Mouse (Mus musculus) lung, postnatal 0 days (tissue): ENCODE results near the gene Rad51b. TPM values are rescaled to one million over a fixed set of nuclear protein-coding genes. Genes with fewer than 3 reads are reported as not detected.

Experiments used
- ATAC-seq: fragments of 200-750 bp; cut with Nextera tagmentation; 2 replicates; pipeline ENCODE4 v1.8.0; 2017; ENCODE audit warnings: moderate library complexity
- DNase-seq: peaks from one replicate; pipeline ENCODE4 v3.0.0-alpha.2; 2016; ENCODE audit warnings: low spot score
- H3K27ac ChIP-seq: fragments of 300-500 bp; sonication (generic); 2 replicates; pipeline ENCODE4 v1.5.1; 2014; ENCODE audit warnings: antibody characterized with exemption, mild to moderate bottlenecking, low read length, mixed read lengths
- H3K27me3 ChIP-seq: fragments of 300-500 bp; sonication (generic); replicated peaks from 2 replicates; pipeline ENCODE4 v1.6.1; 2014; ENCODE audit warnings: low read length, mixed read lengths; ENCODE audit not compliant: insufficient read depth
- H3K36me3 ChIP-seq: fragments of 300-500 bp; sonication (generic); 2 replicates; pipeline ENCODE4 v1.6.1; 2014; ENCODE audit warnings: low read length, mixed read lengths; ENCODE audit not compliant: insufficient read depth
- H3K4me1 ChIP-seq: fragments of 300-500 bp; sonication (generic); 2 replicates; pipeline ENCODE4 v1.6.1; 2014; ENCODE audit warnings: antibody characterized with exemption, low read depth, low read length, mixed read lengths; ENCODE audit not compliant: insufficient read depth
- H3K4me2 ChIP-seq: fragments of 300-500 bp; sonication (generic); replicated peaks from 2 replicates; pipeline ENCODE4 v1.6.1; 2014; ENCODE audit warnings: low read depth, mild to moderate bottlenecking, low read length, moderate library complexity, mixed read lengths
- H3K4me3 ChIP-seq: fragments of 300-500 bp; sonication (generic); 2 replicates; pipeline ENCODE4 v1.5.1; 2014; ENCODE audit warnings: low read depth, low read length
- H3K9ac ChIP-seq: fragments of 300-500 bp; sonication (generic); replicated peaks from 2 replicates; pipeline ENCODE4 v1.6.1; 2014; ENCODE audit warnings: low read depth, mild to moderate bottlenecking
- H3K9me3 ChIP-seq: fragments of 300-500 bp; sonication (generic); 2 replicates; pipeline ENCODE4 v1.6.1; 2016; ENCODE audit warnings: low read length, mixed read lengths
- CTCF ChIP-seq: IDR thresholded peaks from 2 replicates; pipeline ENCODE4 v1.5.1; 2016; ENCODE audit warnings: antibody characterized with exemption, mild to moderate bottlenecking
- EP300 ChIP-seq: IDR thresholded peaks from 2 replicates; pipeline ENCODE4 v1.6.1; 2016; ENCODE audit warnings: antibody characterized with exemption, mild to moderate bottlenecking, control low read depth
- WGBS: fragments of 180-500 bp; shearing (Covaris S2); extraction: QIAGEN DNeasy Blood & Tissue Kit; methylation state at CpG from one replicate; pipeline ENCODE4 v1.1.7; 2014; 5-methylcytosine and 5-hydroxymethylcytosine counted together
- polyA plus RNA-seq: library from polyadenylated mRNA; unstranded; fragments of >200 nt; fragmentation: Nextera tagmentation; extraction: Ambion mirVana; gene quantifications from 2 replicates; pipeline ENCODE4 v1.2.1, GENCODE M21; 2015

Gene Rad51b
- polyA plus RNA-seq, 1 experiment from 2014 or later, result 1.3 TPM

DNA sequence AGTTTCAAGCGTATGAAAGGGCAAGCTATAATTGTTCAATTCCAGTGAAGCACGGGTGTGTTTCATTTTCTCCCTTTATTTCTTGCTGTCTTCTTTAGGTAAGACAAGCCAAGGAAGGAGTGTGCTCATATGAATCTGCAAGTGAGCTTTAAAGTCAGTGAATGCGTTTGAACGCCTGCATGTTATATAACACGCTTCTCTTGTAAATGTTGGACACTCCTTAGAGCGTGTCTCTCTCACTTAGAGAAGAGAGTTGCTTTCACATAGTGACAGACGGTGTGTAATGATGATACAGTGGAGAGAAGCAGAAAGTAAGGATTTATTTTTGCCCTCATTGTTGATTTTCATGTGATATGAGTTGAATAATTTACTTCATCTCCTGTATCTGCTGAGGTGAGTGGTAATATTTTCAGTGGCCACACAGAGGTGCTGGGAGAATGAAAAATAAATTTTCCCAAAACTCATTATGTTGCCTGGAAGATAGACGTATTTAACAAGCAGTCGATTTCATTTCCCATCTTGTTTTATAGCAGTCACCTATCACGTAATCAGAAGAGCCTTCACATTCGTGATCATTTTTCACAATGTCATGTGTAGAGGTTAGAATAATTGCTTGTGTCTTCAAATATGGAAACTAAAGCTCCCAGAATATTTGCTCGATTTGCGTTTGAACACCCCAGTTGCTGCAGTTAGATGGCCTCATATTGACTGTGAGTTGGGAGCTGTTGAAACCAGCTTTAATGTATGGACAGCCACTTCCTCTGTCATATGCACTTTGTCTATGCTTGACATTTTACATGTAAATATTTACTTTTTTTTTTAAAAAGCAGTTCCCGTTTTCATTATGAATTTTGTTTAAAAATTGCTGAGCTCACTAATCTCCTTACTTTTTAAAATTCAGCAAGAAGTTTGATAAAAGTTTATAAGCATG lies 228.1 kb downstream of the Rad51b start:
- Histone ChIP-seq H3K9me3 (no peaks in the 10 kb centered on the region), H3K36me3 (no peaks in the 10 kb centered on the region), H3K4me2 (peak overlapping the region; percentile 8; the same call in 1 of the 2 replicates), H3K9ac (no peak overlapping the region), H3K4me1 (no peaks in the 10 kb centered on the region), H3K27me3 (no peaks in the 10 kb centered on the region), H3K4me3 (no peak overlapping the region), H3K27ac (no peak overlapping the region)
- TF ChIP-seq CTCF (peak; percentile 56), EP300 (no peak)
- 41% methylated on average over 14 of the region's 14 CpGs for WGBS
- ATAC-seq (no peak), DNase-seq (peak; percentile 47)

DNA sequence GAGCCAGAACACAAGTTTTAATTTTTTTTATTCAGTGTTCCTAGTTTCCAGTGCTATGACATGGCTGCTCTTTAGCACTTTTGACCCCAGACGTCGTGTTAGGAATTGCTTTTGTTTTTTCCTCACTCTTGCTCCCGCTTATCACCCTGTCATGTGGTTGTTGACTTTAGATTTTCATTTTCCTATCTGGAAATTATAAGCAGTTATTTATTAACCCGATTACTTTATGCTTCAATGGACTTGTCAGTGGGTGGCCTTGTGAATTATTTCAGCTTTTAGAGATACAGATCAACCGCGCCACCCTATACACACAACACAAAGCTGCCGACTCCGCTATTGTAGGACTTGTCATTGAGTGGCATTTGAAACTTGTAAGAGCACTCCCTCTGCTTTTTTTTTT lies 228.8 kb downstream of the Rad51b start:
- Histone ChIP-seq H3K9me3 (no peaks in the 10 kb centered on the region), H3K4me3 (no peak overlapping the region), H3K4me2 (peak overlapping the region; percentile 8; the same call in 1 of the 2 replicates), H3K9ac (no peak overlapping the region), H3K36me3 (no peaks in the 10 kb centered on the region), H3K27ac (no peak overlapping the region), H3K4me1 (peaks cover under 1% of the 10 kb centered on the region; the same call in 1 of the 2 replicates), H3K27me3 (no peaks in the 10 kb centered on the region)
- ATAC-seq (peak; percentile 47), DNase-seq (no peak)
- 16% methylated on average over 8 of the region's 8 CpGs for WGBS
- TF ChIP-seq EP300, result peak; percentile 55; the same call in 1 of the 2 replicates
- no peak for TF ChIP-seq CTCF

DNA sequence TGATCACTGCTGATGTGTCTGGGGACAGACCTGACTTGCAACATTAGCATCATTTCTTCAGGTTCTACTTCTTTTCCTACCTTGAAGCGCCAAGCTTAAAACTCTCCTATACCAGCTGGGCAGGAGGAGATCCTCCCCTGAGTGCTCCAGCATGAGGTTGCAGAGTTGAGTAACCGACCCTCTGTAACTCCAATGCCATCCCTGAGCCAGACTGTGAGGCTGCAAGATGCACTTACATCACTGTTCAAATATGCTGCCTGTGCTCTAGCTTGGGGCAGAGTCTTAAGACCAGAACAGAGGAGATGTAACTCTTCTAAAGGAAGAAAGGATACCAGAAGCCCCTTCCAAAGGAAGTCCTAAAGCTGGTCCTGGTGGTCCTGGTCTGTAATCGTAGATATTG lies 230.1 kb downstream of the Rad51b start:
- WGBS, result 67% methylated on average over 3 of the region's 3 CpGs
- Histone ChIP-seq H3K9me3 (no peaks in the 10 kb centered on the region), H3K27ac (no peak overlapping the region), H3K27me3 (no peaks in the 10 kb centered on the region), H3K9ac (no peak overlapping the region), H3K4me1 (peaks cover 12% of the 10 kb centered on the region; the same call in 1 of the 2 replicates), H3K4me3 (no peak overlapping the region), H3K36me3 (no peaks in the 10 kb centered on the region), H3K4me2 (no peak overlapping the region)
- ATAC-seq, result no peak
- peak; percentile 51 for DNase-seq
- TF ChIP-seq EP300 (no peak), CTCF (no peak)

DNA sequence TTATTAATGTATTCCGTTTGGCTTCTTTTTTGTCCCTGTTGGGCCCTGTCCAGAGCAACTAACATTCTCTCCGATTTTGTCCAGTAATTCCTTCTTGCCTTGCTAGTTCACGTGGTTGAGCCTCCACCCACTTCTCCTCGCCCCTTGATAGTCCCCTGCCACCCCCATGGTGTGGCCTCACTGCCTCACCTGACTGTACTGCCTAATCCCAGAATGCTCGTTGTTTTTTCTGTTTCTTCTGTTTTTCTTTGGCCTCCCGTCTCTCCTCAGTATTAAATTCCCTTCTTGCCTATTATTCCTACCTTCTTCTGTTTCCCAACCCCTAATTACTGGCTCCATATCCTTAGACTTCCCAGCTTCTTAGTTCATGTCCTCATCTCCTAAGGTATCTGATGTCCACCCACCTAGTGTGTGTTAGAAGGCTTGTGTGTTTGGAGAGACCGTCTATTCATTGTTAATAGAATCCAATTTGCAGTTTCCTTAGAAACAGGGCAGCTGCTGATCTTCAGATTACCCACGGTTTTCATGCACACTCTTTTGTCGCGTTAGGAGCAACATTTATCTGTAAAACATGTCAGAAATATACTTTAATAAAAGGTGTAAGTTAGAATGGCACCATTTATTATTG lies 233.3 kb downstream of the Rad51b start:
- ATAC-seq (no peak), DNase-seq (no peak)
- no peak for TF ChIP-seq EP300
- TF ChIP-seq CTCF, result no peak
- H3K4me1 ChIP-seq, result peaks cover 12% of the 10 kb centered on the region; the same call in 1 of the 2 replicates
- no peak overlapping the region for H3K4me2 ChIP-seq
- 73% methylated on average over 10 of the region's 10 CpGs for WGBS
- no peaks in the 10 kb centered on the region for H3K36me3 ChIP-seq
- H3K9me3 ChIP-seq, result no peaks in the 10 kb centered on the region
- H3K9ac ChIP-seq, result no peak overlapping the region
- H3K27ac ChIP-seq, result no peak overlapping the region
- H3K27me3 ChIP-seq, result no peaks in the 10 kb centered on the region
- H3K4me3 ChIP-seq, result no peak overlapping the region

- H3K27ac ChIP-seq, result peak overlapping the region; percentile 61; the same call in 1 of the 2 replicates
- TF ChIP-seq CTCF (no peak), EP300 (no peak)
- DNase-seq, result peak; percentile 52
- no peak for ATAC-seq
- no peaks in the 10 kb centered on the region for H3K36me3 ChIP-seq
- H3K4me2 ChIP-seq, result no peak overlapping the region
- 60% methylated on average over 5 of the region's 5 CpGs for WGBS
- no peak overlapping the region for H3K4me3 ChIP-seq
- H3K9ac ChIP-seq, result no peak overlapping the region
- H3K4me1 ChIP-seq, result peaks cover 16% of the 10 kb centered on the region; the same call in 1 of the 2 replicates
- H3K27me3 ChIP-seq, result no peaks in the 10 kb centered on the region
- no peaks in the 10 kb centered on the region for H3K9me3 ChIP-seq
Observed at GRCm38 (mm10) chr12:79531809-79532798, 235.0 kb downstream of the Rad51b start.
